ENCODE assay signal across 1 mouse cellular context in genomic region chr10:76488265-76488664, GRCm38 (mm10).
A peak's percentile ranks its signal among the peaks of the same experiment; 100 is the strongest.
TF ChIP-seq lines count a peak whose summit lies in the region.

No protein-coding gene starts in this region.

TF ChIP-seq in MEL, 35 proteins besides CTCF, POLR2A, EP300 and RAD21:
- no peak for TF ChIP-seq POLR2AphosphoS5 (IDR thresholded peaks at IDR 0.05; ENCODE audit: borderline replicate concordance, low read depth, low read length)
- peak; percentile 78 for TF ChIP-seq ETS1 (IDR thresholded peaks at IDR 0.05; ENCODE audit: low read depth, low read length)
- peak; percentile 88 for TF ChIP-seq GATA1 (IDR thresholded peaks at IDR 0.05; ENCODE audit: low read depth, low read length)
- TF ChIP-seq UBTF (IDR thresholded peaks at IDR 0.05; ENCODE audit: borderline replicate concordance, insufficient read depth, low read depth, low read length) = peak; percentile 89; the same call in 1 of the 2 replicates
- no peak for TF ChIP-seq ZC3H11A (IDR thresholded peaks at IDR 0.05; ENCODE audit: low read depth, low read length)
- no peak for TF ChIP-seq POLR2AphosphoS2 (IDR thresholded peaks at IDR 0.05; ENCODE audit: low read length)
- TF ChIP-seq RCOR1 (IDR thresholded peaks at IDR 0.05; ENCODE audit: low read depth, low read length) = peak; percentile 71
- no peak for TF ChIP-seq MEF2A (IDR thresholded peaks at IDR 0.05; ENCODE audit: extremely low read depth, insufficient replicate concordance, low read depth, low read length, poor library complexity, severe bottlenecking)
- TF ChIP-seq NRF1 (IDR thresholded peaks at IDR 0.05; ENCODE audit: insufficient read depth, low read depth, low read length, poor library complexity, severe bottlenecking) = no peak
- TF ChIP-seq GABPA (IDR thresholded peaks at IDR 0.05; ENCODE audit: low read depth, low read length) = no peak
- TF ChIP-seq SIN3A (IDR thresholded peaks at IDR 0.05; ENCODE audit: low read length) = peak; percentile 70
- no peak for TF ChIP-seq ZNF384 (IDR thresholded peaks at IDR 0.05; ENCODE audit: low read depth, low read length)
- no peak for TF ChIP-seq CHD2 (IDR thresholded peaks at IDR 0.05; ENCODE audit: low read length)
- TF ChIP-seq TBP (IDR thresholded peaks at IDR 0.05; ENCODE audit: low read depth, low read length) = peak; percentile 90
- TF ChIP-seq CHD1 (IDR thresholded peaks at IDR 0.05; ENCODE audit: low read depth, low read length) = no peak
- TF ChIP-seq MAZ (IDR thresholded peaks at IDR 0.05; ENCODE audit: low read depth, low read length) = peak; percentile 93
- TF ChIP-seq HCFC1 (IDR thresholded peaks at IDR 0.05; ENCODE audit: low read depth, low read length) = peak; percentile 47; the same call in 1 of the 2 replicates
- no peak for TF ChIP-seq NELFE (IDR thresholded peaks at IDR 0.05; ENCODE audit: low read depth, low read length)
- TF ChIP-seq MYB (IDR thresholded peaks at IDR 0.05; ENCODE audit: low read depth, low read length) = peak; percentile 20; the same call in 1 of the 2 replicates
- peak; percentile 44; the same call in 1 of the 2 replicates for TF ChIP-seq ELF1 (IDR thresholded peaks at IDR 0.05; ENCODE audit: low read depth, low read length)
- TF ChIP-seq JUND (IDR thresholded peaks at IDR 0.05; ENCODE audit: low read depth, low read length) = peak; percentile 61; the same call in 1 of the 2 replicates
- peak; percentile 73 for TF ChIP-seq MXI1 (IDR thresholded peaks at IDR 0.05; ENCODE audit: low read depth, low read length)
- peak; percentile 82; the same call in 1 of the 2 replicates for TF ChIP-seq MYC (IDR thresholded peaks at IDR 0.05; ENCODE audit: low read depth, low read length)
- TF ChIP-seq MAX (IDR thresholded peaks at IDR 0.05; ENCODE audit: low read length) = peak; percentile 80
- no peak for TF ChIP-seq ZMIZ1 (IDR thresholded peaks at IDR 0.05; ENCODE audit: low read depth, low read length)
- no peak for TF ChIP-seq E2F4 (IDR thresholded peaks at IDR 0.05; ENCODE audit: borderline replicate concordance, low read depth, low read length)
- peak; percentile 94 for TF ChIP-seq TAL1 (IDR thresholded peaks at IDR 0.05; ENCODE audit: low read length)
- TF ChIP-seq MAFK (IDR thresholded peaks at IDR 0.05; ENCODE audit: borderline replicate concordance, low read depth, low read length) = no peak
- TF ChIP-seq ZKSCAN1 (IDR thresholded peaks at IDR 0.05; ENCODE audit: low read depth, low read length) = no peak
- TF ChIP-seq BHLHE40 (IDR thresholded peaks at IDR 0.05; ENCODE audit: borderline replicate concordance, low read depth, low read length) = no peak
- no peak for TF ChIP-seq KAT2A (conservative IDR thresholded peaks at IDR 0.05; ENCODE audit: low read depth, low read length)
- TF ChIP-seq USF2 (IDR thresholded peaks at IDR 0.05; ENCODE audit: borderline replicate concordance in 1 of 2, insufficient read depth in 1 of 2, low read depth in 1 of 2, low read length in 2 of 2) = no peak
- no peak for TF ChIP-seq USF1 (IDR thresholded peaks at IDR 0.05; ENCODE audit: low read depth, low read length)
- peak; percentile 89 for TF ChIP-seq TCF12 (IDR thresholded peaks at IDR 0.05; ENCODE audit: low read depth, low read length)
- TF ChIP-seq SMC3 (IDR thresholded peaks at IDR 0.05; ENCODE audit: low read depth, low read length) = no peak
